Mouse (Mus musculus) myocyte (in vitro differentiated cells): ENCODE data around the gene Pmvk. TPM values are rescaled to one million over a fixed set of nuclear protein-coding genes. Genes with fewer than 3 reads are reported as not detected.
A peak's percentile ranks its signal among the peaks of the same experiment; 100 is the strongest.

Experiments used
- H3K27me3 ChIP-seq: one replicate; pipeline ENCODE4 v1.6.1; 2011; ENCODE audit not compliant: control insufficient read depth, insufficient read depth, insufficient read length
- H3K36me3 ChIP-seq: one replicate; pipeline ENCODE4 v1.6.1; 2011; ENCODE audit not compliant: control insufficient read depth, insufficient read depth
- H3K4me2 ChIP-seq: one replicate; pipeline ENCODE4 v1.6.1; 2011; ENCODE audit warnings: low read depth, control low read depth
- H3K4me3 ChIP-seq: one replicate; pipeline ENCODE4 v1.5.1; 2011; ENCODE audit warnings: mild to moderate bottlenecking, control low read depth, moderate library complexity
- H3K79me2 ChIP-seq: one replicate; pipeline ENCODE4 v1.6.1; 2011; ENCODE audit not compliant: control insufficient read depth, insufficient read depth
- H3ac ChIP-seq: one replicate; pipeline ENCODE4 v1.6.1; 2011; ENCODE audit not compliant: control insufficient read depth, insufficient read length
- CEBPB ChIP-seq: IDR thresholded peaks from 2 replicates; pipeline ENCODE4 v1.6.1; 2011; ENCODE audit warnings: mild to moderate bottlenecking, moderate library complexity; ENCODE audit not compliant: poor library complexity, insufficient read depth, severe bottlenecking
- E2F4 ChIP-seq: IDR thresholded peaks from one replicate; pipeline ENCODE4 v1.6.1; 2011; ENCODE audit warnings: mild to moderate bottlenecking, control low read depth, moderate library complexity; ENCODE audit not compliant: insufficient read depth
- MAX ChIP-seq: IDR thresholded peaks from one replicate; pipeline ENCODE4 v1.6.1; 2011; ENCODE audit warnings: low read depth, mild to moderate bottlenecking, control low read depth
- MYOD1 ChIP-seq, 3 experiments: IDR thresholded peaks; one replicate each; pipeline ENCODE4 v1.6.1; 2011; ENCODE audit warnings: control low read depth in 2 of 3, low read depth in 2 of 3, mild to moderate bottlenecking in 2 of 3, moderate library complexity in 1 of 3; ENCODE audit not compliant: insufficient read length in 2 of 3, control insufficient read depth in 1 of 3
- MYOG ChIP-seq, 3 experiments: IDR thresholded peaks; one replicate each; pipeline ENCODE4 v1.6.1; 2011; ENCODE audit warnings: control low read depth in 2 of 3, low read depth in 2 of 3, mild to moderate bottlenecking in 2 of 3; ENCODE audit not compliant: insufficient read length in 2 of 3, control insufficient read depth in 1 of 3, insufficient read depth in 1 of 3
- POLR2A ChIP-seq: IDR thresholded peaks from one replicate; pipeline ENCODE4 v1.6.1; 2011; ENCODE audit warnings: low read depth, mild to moderate bottlenecking, control low read depth, moderate library complexity; ENCODE audit not compliant: insufficient read length
- POLR2AphosphoS2 ChIP-seq: IDR thresholded peaks from one replicate; pipeline ENCODE4 v1.6.1; 2011; ENCODE audit warnings: low read depth, control low read depth; ENCODE audit not compliant: insufficient read length
- REST ChIP-seq: IDR thresholded peaks from one replicate; pipeline ENCODE4 v1.6.1; 2011; ENCODE audit warnings: mild to moderate bottlenecking, control low read depth, moderate library complexity; ENCODE audit not compliant: insufficient read depth, insufficient read length
- SRF ChIP-seq: IDR thresholded peaks from one replicate; pipeline ENCODE4 v1.6.1; 2011; ENCODE audit warnings: low read depth; ENCODE audit not compliant: control insufficient read depth, insufficient read length
- TCF12 ChIP-seq: IDR thresholded peaks from one replicate; pipeline ENCODE4 v1.6.1; 2011; ENCODE audit warnings: mild to moderate bottlenecking, control low read depth; ENCODE audit not compliant: poor library complexity, insufficient read depth, severe bottlenecking
- TCF3 ChIP-seq: IDR thresholded peaks from one replicate; pipeline ENCODE4 v1.6.1; 2011; ENCODE audit warnings: low read depth, control low read depth; ENCODE audit not compliant: insufficient read length
- USF1 ChIP-seq: IDR thresholded peaks from one replicate; pipeline ENCODE4 v1.6.1; 2011; ENCODE audit warnings: low read depth, mild to moderate bottlenecking, control low read depth, moderate library complexity
- polyA plus RNA-seq: library from polyadenylated mRNA; unstranded; fragments of >200 nt; fragmentation: generic; extraction: Trizol; gene quantifications from one replicate; pipeline ENCODE4 v1.2.1, GENCODE M21; 2012; ENCODE audit warnings: missing spikeins

The Pmvk gene
- polyA plus RNA-seq, 1 experiment = 67.9 TPM

GRCm38 (mm10) chr3:89418170-89418860, 36.0 kb upstream of the Pmvk start, which contains the start of the genes Cks1b and Shc1:
Gene Cks1b (minus strand): TSS chr3:89418383.
Gene Shc1 (plus strand): TSS chr3:89418443.
- TF ChIP-seq TCF12 = no peak
- TF ChIP-seq USF1 = no peak
- peak; percentile 47 for TF ChIP-seq POLR2A
- TF ChIP-seq MYOD1 (IDR thresholded peaks at IDR 0.05; ENCODE audit: control insufficient read depth in 1 of 3, insufficient read length in 2 of 3, low read depth in 2 of 3) = no peak
- TF ChIP-seq POLR2AphosphoS2 = peak; percentile 27
- TF ChIP-seq SRF = no peak
- TF ChIP-seq CEBPB = no peak
- peak; percentile 100 for TF ChIP-seq E2F4
- no peak for TF ChIP-seq REST
- no peak for TF ChIP-seq MYOG (IDR thresholded peaks at IDR 0.05; ENCODE audit: control insufficient read depth in 1 of 3, insufficient read depth in 1 of 3, insufficient read length in 2 of 3, low read depth in 2 of 3)
- peak; percentile 85 for TF ChIP-seq MAX
- TF ChIP-seq TCF3 = no peak
- Histone ChIP-seq H3K79me2 (peaks cover 59% of the 10 kb centered on the region), H3K36me3 (peaks cover 11% of the 10 kb centered on the region), H3K4me2 (peak within 1 kb of the TSS; percentile 94), H3ac (peak within 1 kb of the TSS; percentile 54), H3K4me3 (peak within 1 kb of the TSS; percentile 63), H3K27me3 (no peaks in the 10 kb centered on the region)

GRCm38 (mm10) chr3:89418861-89419250, 35.5 kb upstream of the Pmvk start:
- H3K36me3 ChIP-seq = peaks cover 15% of the 10 kb centered on the region

GRCm38 (mm10) chr3:89419571-89419970, 34.8 kb upstream of the Pmvk start:
- H3ac ChIP-seq = peak overlapping the region; percentile 54
- H3K79me2 ChIP-seq = peaks cover 59% of the 10 kb centered on the region
- TF ChIP-seq POLR2AphosphoS2 (peak; percentile 40), CEBPB (0 out of 2 replicates have a peak, but pooled peaks have one; percentile 41), TCF12 (no peak)
- peaks cover 19% of the 10 kb centered on the region for H3K36me3 ChIP-seq
- H3K4me2 ChIP-seq = peak overlapping the region; percentile 94
- no peaks in the 10 kb centered on the region for H3K27me3 ChIP-seq
- H3K4me3 ChIP-seq = peak overlapping the region; percentile 63

More at GRCm38 (mm10) chr3:89418861-89419250, 35.5 kb upstream of the Pmvk start:
- TF ChIP-seq SRF (no peak), TCF12 (no peak), POLR2A (peak; percentile 55), POLR2AphosphoS2 (peak; percentile 38), CEBPB (no peak)
- Histone ChIP-seq H3ac (peak overlapping the region; percentile 54), H3K4me2 (peak overlapping the region; percentile 94), H3K79me2 (peaks cover 59% of the 10 kb centered on the region), H3K4me3 (peak overlapping the region; percentile 63), H3K27me3 (no peaks in the 10 kb centered on the region)

GRCm38 (mm10) chr3:89419981-89420380, 34.4 kb upstream of the Pmvk start:
- Histone ChIP-seq H3ac (no peak overlapping the region), H3K4me2 (peak overlapping the region; percentile 94), H3K79me2 (peaks cover 59% of the 10 kb centered on the region), H3K4me3 (peak overlapping the region; percentile 63), H3K27me3 (no peaks in the 10 kb centered on the region), H3K36me3 (peaks cover 18% of the 10 kb centered on the region)
- TF ChIP-seq REST (no peak), MYOG (IDR thresholded peaks at IDR 0.05; ENCODE audit: control insufficient read depth in 1 of 3, insufficient read depth in 1 of 3, insufficient read length in 2 of 3, low read depth in 2 of 3) (no peak), TCF3 (no peak), TCF12 (no peak), SRF (no peak), POLR2A (no peak), POLR2AphosphoS2 (no peak), MYOD1 (IDR thresholded peaks at IDR 0.05; ENCODE audit: control insufficient read depth in 1 of 3, insufficient read length in 2 of 3, low read depth in 2 of 3) (no peak), CEBPB (no peak), MAX (no peak)

- Histone ChIP-seq H3K4me3 (peak overlapping the region; percentile 63), H3ac (no peak overlapping the region), H3K36me3 (peaks cover 14% of the 10 kb centered on the region), H3K27me3 (no peaks in the 10 kb centered on the region), H3K79me2 (peaks cover 59% of the 10 kb centered on the region), H3K4me2 (peak overlapping the region; percentile 94)
- no peak for TF ChIP-seq TCF12
- TF ChIP-seq MYOD1 (IDR thresholded peaks at IDR 0.05; ENCODE audit: control insufficient read depth in 1 of 3, insufficient read length in 2 of 3, low read depth in 2 of 3) = no peak
- no peak for TF ChIP-seq SRF
- no peak for TF ChIP-seq USF1
- TF ChIP-seq CEBPB = no peak
- no peak for TF ChIP-seq MAX
- TF ChIP-seq REST = no peak
- no peak for TF ChIP-seq POLR2A
- no peak for TF ChIP-seq E2F4
- TF ChIP-seq MYOG (IDR thresholded peaks at IDR 0.05; ENCODE audit: control insufficient read depth in 1 of 3, insufficient read depth in 1 of 3, insufficient read length in 2 of 3, low read depth in 2 of 3) = no peak
- no peak for TF ChIP-seq POLR2AphosphoS2
- no peak for TF ChIP-seq TCF3
Observed at GRCm38 (mm10) chr3:89420421-89420820, 33.9 kb upstream of the Pmvk start.
